Mouse (Mus musculus) kidney, embryonic 16.5 days (tissue): ENCODE measurements at regions not wholly inside any gene's neighbourhood (a gene's known extent, or its start where the extent isn't known, plus 50 kb on each side); places are given as distances from the start of the nearest gene placed in this dataset.

Experiments used
- ATAC-seq: fragments of 200-750 bp; cut with Nextera tagmentation; 2 replicates; pipeline ENCODE4 v1.8.0; 2017; ENCODE audit warnings: moderate TSS enrichment; ENCODE audit not compliant: low FRiP score, low TSS enrichment
- H3K27ac ChIP-seq: fragments of 300-500 bp; sonication (generic); 2 replicates; pipeline ENCODE4 v1.5.1; 2014; ENCODE audit warnings: low read length
- H3K27me3 ChIP-seq: fragments of 300-500 bp; sonication (generic); 2 replicates; pipeline ENCODE4 v1.6.1; 2014; ENCODE audit warnings: low read length, control low read depth, mixed read lengths; ENCODE audit not compliant: insufficient read depth
- H3K36me3 ChIP-seq: fragments of 300-500 bp; sonication (generic); 2 replicates; pipeline ENCODE4 v1.6.1; 2014; ENCODE audit warnings: low read length, control low read depth, mixed read lengths; ENCODE audit not compliant: insufficient read depth
- H3K4me1 ChIP-seq: fragments of 300-500 bp; sonication (generic); 2 replicates; pipeline ENCODE4 v1.6.1; 2014; ENCODE audit warnings: low read length, control low read depth, mixed read lengths; ENCODE audit not compliant: insufficient read depth
- H3K4me2 ChIP-seq: fragments of 300-500 bp; sonication (generic); replicated peaks from 2 replicates; pipeline ENCODE4 v1.6.1; 2014; ENCODE audit warnings: low read depth, low read length
- H3K4me3 ChIP-seq: fragments of 300-500 bp; sonication (generic); 2 replicates; pipeline ENCODE4 v1.5.1; 2014; ENCODE audit warnings: mild to moderate bottlenecking, low read length
- H3K9ac ChIP-seq: fragments of 300-500 bp; sonication (generic); replicated peaks from 2 replicates; pipeline ENCODE4 v1.6.1; 2014; ENCODE audit warnings: low read length
- H3K9me3 ChIP-seq: fragments of 300-500 bp; sonication (generic); 2 replicates; pipeline ENCODE4 v1.6.1; 2016; ENCODE audit warnings: low read length, control low read depth
- WGBS: fragments of 180-500 bp; shearing (Covaris S2); extraction: QIAGEN DNeasy Blood & Tissue Kit; methylation state at CpG from one replicate; pipeline ENCODE4 v1.1.7; 2014; 5-methylcytosine and 5-hydroxymethylcytosine counted together

DNA sequence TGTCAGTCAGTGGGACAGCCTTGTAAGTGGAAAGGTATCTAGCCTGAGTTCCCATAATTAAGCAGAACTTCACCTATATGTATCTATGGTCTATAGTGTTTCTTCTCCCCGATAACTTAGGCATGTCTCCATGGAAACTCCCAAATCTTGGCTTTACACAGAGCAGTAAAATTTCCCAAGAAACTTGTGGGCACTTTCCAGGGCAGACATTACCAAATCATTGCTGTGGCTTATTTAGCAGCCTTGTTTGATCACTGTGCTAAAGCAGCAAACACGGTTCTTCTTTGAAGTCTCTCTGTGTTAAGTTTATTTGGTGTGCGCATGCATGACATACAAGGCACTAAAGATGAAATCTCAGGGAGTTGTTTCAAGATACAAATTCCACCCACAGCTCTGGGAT, 496.2 kb upstream of the Klf4 start:
- H3K27me3 ChIP-seq, result no peaks in the 10 kb centered on the region
- H3K4me1 ChIP-seq, result no peaks in the 10 kb centered on the region
- H3K9ac ChIP-seq, result no peak overlapping the region
- 72% methylated on average over 3 of the region's 3 CpGs for WGBS
- no peak overlapping the region for H3K4me3 ChIP-seq
- no peak overlapping the region for H3K4me2 ChIP-seq
- H3K36me3 ChIP-seq, result no peaks in the 10 kb centered on the region
- no peak overlapping the region for H3K27ac ChIP-seq
- ATAC-seq, result no peak
- H3K9me3 ChIP-seq, result no peaks in the 10 kb centered on the region

DNA sequence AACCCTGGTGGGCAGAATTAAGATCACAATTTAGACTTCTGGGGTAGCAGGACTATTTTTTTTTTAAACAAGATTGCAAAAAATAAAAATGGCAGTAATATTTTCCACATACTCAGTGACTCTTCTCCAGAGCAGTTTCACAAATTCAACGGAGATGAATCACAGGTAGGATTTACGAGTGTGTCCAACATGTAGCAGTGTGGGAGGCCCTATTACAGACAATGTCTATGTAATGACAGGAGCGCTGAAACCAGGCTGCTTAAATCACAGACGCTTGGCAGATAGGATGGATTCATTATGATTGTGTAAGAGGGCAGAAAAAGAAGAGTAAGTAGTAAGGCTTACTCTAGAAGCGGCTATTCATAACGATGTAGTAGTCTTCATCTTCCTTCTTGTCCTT, 495.0 kb upstream of the Klf4 start:
- Histone ChIP-seq H3K36me3 (no peaks in the 10 kb centered on the region), H3K4me1 (no peaks in the 10 kb centered on the region), H3K4me2 (no peak overlapping the region), H3K9ac (no peak overlapping the region), H3K27ac (no peak overlapping the region), H3K9me3 (no peaks in the 10 kb centered on the region), H3K4me3 (no peak overlapping the region), H3K27me3 (no peaks in the 10 kb centered on the region)
- no peak for ATAC-seq
- WGBS, result 81% methylated on average over 6 of the region's 6 CpGs

DNA sequence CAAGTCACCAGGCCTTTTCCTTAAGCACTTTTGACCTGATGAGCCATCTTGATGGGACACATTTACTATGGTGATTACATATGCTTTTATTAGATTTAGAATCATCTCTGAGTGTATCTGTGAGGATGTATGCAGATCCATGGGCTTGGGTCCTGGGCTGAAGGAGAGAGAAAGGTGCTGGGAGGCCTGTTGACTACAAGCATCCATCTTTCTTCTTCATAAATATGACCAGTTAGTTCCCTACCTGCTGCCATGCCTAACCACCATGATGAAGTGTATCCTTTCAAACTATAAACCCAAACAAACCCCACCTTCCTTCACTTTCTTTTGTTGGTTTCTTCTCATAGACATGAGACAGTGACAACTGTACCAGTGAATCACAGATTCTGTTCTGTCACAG, 492.2 kb upstream of the Klf4 start:
- Histone ChIP-seq H3K9ac (no peak overlapping the region), H3K4me3 (no peak overlapping the region), H3K9me3 (no peaks in the 10 kb centered on the region), H3K27ac (no peak overlapping the region), H3K4me2 (no peak overlapping the region), H3K36me3 (no peaks in the 10 kb centered on the region), H3K4me1 (no peaks in the 10 kb centered on the region), H3K27me3 (no peaks in the 10 kb centered on the region)
- no peak for ATAC-seq

DNA sequence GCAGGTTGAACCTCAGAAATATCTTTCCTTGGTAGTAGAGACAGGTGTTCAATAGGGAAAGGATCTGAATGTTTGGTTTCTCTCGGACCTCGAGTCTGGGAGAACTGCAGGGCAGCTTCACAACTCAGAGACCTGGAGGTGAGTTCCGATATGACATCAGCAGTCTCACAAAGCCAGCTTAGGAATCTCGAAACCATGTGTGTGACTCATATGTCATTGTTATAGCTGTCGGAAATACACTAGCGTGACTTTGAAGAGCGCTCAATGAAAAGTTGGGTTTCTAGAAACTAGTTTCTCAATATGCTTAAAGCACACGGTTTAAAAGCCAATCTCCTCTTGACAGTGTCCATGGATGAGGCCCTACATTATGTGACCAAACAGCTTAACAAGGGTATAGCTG, 485.9 kb upstream of the Klf4 start:
- H3K9me3 ChIP-seq, result no peaks in the 10 kb centered on the region
- H3K27ac ChIP-seq, result no peak overlapping the region
- no peaks in the 10 kb centered on the region for H3K4me1 ChIP-seq
- H3K9ac ChIP-seq, result no peak overlapping the region
- ATAC-seq, result no peak
- H3K4me3 ChIP-seq, result no peak overlapping the region
- H3K27me3 ChIP-seq, result no peaks in the 10 kb centered on the region
- H3K4me2 ChIP-seq, result no peak overlapping the region
- WGBS, result 90% methylated on average over 8 of the region's 8 CpGs
- no peaks in the 10 kb centered on the region for H3K36me3 ChIP-seq

DNA sequence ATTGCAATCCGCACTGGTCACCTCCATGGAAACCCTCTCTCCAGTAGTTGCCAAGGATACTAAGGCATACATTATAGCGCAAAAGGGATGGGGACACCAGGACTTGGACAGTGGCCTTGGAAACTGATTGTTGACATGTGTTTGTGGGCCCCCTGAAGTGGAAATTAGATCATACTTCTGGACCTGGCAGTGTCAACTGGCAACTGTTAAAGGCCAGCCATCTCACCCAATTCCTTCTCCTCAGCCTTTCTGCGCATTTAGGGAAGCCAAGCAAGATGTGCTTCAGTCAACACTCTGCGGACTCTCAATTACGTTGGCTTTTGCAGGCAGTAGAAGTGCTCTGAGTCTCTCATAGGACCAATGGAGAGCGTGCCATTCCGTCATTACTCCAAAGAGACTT, 483.2 kb upstream of the Klf4 start:
- Histone ChIP-seq H3K27ac (no peak overlapping the region), H3K9me3 (no peaks in the 10 kb centered on the region), H3K27me3 (no peaks in the 10 kb centered on the region), H3K4me2 (no peak overlapping the region), H3K36me3 (no peaks in the 10 kb centered on the region), H3K4me1 (no peaks in the 10 kb centered on the region), H3K9ac (no peak overlapping the region), H3K4me3 (no peak overlapping the region)
- 93% methylated on average over 7 of the region's 7 CpGs for WGBS
- no peak for ATAC-seq

DNA sequence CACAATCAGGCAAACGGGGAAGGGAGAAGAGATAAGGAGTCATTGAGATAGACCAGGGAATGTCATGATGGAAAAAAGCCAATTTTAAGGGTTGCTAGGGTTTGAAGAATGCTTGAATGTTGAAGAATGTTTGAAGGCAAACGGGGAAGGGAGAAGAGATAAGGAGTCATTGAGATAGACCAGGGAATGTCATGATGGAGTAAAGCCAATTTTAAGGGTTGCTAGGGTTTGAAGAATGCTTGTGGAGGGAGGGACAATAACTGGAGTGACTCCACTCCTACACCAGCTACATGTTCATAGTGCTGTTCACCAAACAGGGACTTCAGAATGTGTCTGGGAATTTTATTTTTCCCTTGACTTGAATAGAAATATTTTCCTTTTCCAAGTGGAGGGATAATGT, 476.0 kb upstream of the Klf4 start:
- no peaks in the 10 kb centered on the region for H3K36me3 ChIP-seq
- no peaks in the 10 kb centered on the region for H3K27me3 ChIP-seq
- H3K27ac ChIP-seq, result no peak overlapping the region
- 72% methylated on average over 2 of the region's 2 CpGs for WGBS
- no peak overlapping the region for H3K4me2 ChIP-seq
- H3K9me3 ChIP-seq, result no peaks in the 10 kb centered on the region
- H3K9ac ChIP-seq, result no peak overlapping the region
- H3K4me1 ChIP-seq, result no peaks in the 10 kb centered on the region
- no peak for ATAC-seq
- no peak overlapping the region for H3K4me3 ChIP-seq

DNA sequence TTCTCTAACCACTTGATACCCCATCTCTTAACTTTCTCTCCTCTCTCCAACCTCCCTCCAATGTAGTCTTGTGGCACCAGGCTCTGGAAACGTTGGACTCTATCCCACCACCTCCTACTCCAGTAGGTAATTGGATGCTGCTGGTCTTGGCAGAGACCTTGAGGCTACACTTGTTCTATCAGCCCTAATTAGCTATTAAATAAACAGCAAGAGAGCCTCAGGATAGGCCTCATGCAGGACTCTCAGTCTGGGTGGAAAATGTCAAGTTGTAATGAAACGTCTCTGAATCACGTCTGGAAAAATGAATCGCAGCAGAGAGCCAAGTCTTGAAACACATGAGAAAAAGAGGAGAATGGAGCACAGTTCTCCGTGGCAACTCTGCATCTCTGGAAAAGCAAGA, 472.0 kb upstream of the Klf4 start:
- Histone ChIP-seq H3K27me3 (no peaks in the 10 kb centered on the region), H3K4me1 (no peaks in the 10 kb centered on the region), H3K9ac (no peak overlapping the region), H3K36me3 (no peaks in the 10 kb centered on the region), H3K4me3 (no peak overlapping the region), H3K9me3 (no peaks in the 10 kb centered on the region), H3K27ac (no peak overlapping the region), H3K4me2 (no peak overlapping the region)
- WGBS, result 72% methylated on average over 5 of the region's 5 CpGs
- ATAC-seq, result no peak

DNA sequence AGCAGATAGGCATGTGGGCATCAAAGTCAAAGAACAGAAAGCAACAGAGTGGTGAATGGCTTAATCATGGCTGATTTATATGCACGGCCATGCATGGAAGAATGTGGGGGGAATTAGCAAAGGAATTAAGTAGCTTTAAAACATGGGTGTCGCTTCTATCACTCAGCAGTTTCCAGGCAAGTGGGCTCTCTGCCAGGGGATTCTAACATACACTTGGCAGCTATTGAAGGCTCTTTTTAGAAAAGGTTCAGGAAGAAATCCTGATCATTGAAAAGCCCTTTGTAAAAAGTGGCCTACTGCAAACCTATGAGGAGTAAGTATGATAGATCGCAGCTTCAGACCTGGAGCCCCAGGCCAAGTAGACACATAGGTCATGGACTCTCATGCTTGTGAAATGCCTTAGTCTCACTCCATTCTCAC, 469.1 kb upstream of the Klf4 start:
- ATAC-seq, result no peak
- Histone ChIP-seq H3K9ac (no peak overlapping the region), H3K4me3 (no peak overlapping the region), H3K27me3 (no peaks in the 10 kb centered on the region), H3K27ac (no peak overlapping the region), H3K4me1 (no peaks in the 10 kb centered on the region), H3K4me2 (no peak overlapping the region), H3K36me3 (no peaks in the 10 kb centered on the region), H3K9me3 (no peaks in the 10 kb centered on the region)
- WGBS, result 63% methylated on average over 3 of the region's 3 CpGs

DNA sequence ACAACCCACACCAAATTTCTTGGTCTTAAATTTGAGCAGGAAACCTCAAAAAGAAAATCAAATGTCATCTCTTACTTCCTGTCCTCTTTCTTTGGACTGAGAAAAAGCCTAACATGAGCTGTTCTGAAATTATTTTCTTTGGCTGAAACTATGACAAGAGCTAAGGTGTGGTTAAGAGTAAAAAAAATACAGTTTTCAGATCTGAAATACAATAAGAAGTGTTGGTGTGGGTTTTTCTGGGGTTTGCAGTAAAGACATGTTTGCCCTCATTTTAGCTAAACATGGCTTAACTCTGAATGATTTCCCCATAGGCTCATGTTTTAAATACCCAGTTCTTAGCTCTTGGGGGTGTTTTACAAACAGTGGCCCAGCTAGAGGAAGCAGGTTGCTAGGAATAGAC, 451.8 kb upstream of the Klf4 start:
- H3K27me3 ChIP-seq, result no peaks in the 10 kb centered on the region
- no peaks in the 10 kb centered on the region for H3K36me3 ChIP-seq
- H3K9ac ChIP-seq, result no peak overlapping the region
- no peak overlapping the region for H3K4me2 ChIP-seq
- no peak overlapping the region for H3K27ac ChIP-seq
- no peak for ATAC-seq
- no peaks in the 10 kb centered on the region for H3K4me1 ChIP-seq
- H3K4me3 ChIP-seq, result no peak overlapping the region
- H3K9me3 ChIP-seq, result no peaks in the 10 kb centered on the region

DNA sequence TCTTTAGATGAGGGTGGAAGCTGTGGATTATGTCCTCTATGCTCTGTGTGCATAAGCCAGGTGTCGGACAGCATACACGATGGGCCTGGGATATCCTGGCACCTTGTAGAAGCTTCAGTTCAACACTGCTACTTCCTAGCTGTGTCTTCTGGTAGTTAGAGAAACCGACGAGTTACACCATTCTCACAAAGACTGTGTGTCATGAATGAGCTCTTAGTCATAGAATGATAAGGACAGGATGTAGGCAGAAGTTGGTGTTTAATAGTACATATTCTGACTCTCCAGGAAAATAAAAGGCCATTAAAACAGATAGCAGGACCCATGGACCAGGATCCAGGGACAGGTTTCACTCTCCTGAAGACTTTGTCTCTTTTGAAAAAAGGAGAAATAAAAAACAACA, 446.3 kb upstream of the Klf4 start:
- H3K4me1 ChIP-seq, result no peaks in the 10 kb centered on the region
- no peaks in the 10 kb centered on the region for H3K27me3 ChIP-seq
- H3K9me3 ChIP-seq, result no peaks in the 10 kb centered on the region
- H3K4me2 ChIP-seq, result no peak overlapping the region
- 88% methylated on average over 4 of the region's 4 CpGs for WGBS
- H3K9ac ChIP-seq, result no peak overlapping the region
- H3K36me3 ChIP-seq, result no peaks in the 10 kb centered on the region
- no peak overlapping the region for H3K4me3 ChIP-seq
- no peak for ATAC-seq
- H3K27ac ChIP-seq, result no peak overlapping the region

DNA sequence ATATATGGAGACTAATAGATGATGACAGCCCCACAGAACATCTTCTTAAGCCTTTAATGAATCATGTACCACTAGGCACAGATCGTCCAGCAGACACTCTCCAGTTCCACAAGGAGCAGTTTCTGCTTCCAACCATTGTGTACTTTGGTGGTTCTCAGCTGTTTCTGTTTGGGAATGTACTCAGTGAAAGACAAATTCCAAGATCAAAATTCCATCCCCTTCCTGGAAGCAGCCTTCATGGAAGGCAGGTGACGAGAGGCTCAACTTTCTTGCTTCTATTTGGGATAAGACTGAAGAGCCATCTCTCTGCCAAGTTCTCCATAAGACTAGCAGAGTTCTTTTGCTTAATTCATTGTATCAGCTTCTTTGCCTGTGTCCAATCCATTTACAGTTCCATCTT, 444.0 kb upstream of the Klf4 start:
- H3K4me1 ChIP-seq, result no peaks in the 10 kb centered on the region
- H3K27ac ChIP-seq, result no peak overlapping the region
- H3K4me3 ChIP-seq, result no peak overlapping the region
- H3K4me2 ChIP-seq, result no peak overlapping the region
- no peak for ATAC-seq
- no peak overlapping the region for H3K9ac ChIP-seq
- 75% methylated on average over 2 of the region's 2 CpGs for WGBS
- no peaks in the 10 kb centered on the region for H3K9me3 ChIP-seq
- H3K27me3 ChIP-seq, result no peaks in the 10 kb centered on the region
- H3K36me3 ChIP-seq, result no peaks in the 10 kb centered on the region
